7 mouse cellular contexts compared by ENCODE assay signal in genomic region chr14:121589097-121589725, GRCm38 (mm10).
DNase-seq lines count a peak whose midpoint lies in the region; ATAC-seq lines count a peak whose summit lies in the region.

No protein-coding gene starts in this region.

- H3K9ac ChIP-seq in hindbrain, embryonic 13.5 days: no peak overlapping the region

- 0 out of 2 replicates have a peak overlapping the region, but pooled peaks have one; percentile 8 for H3K27ac ChIP-seq in hindbrain, embryonic 13.5 days

- no peak overlapping the region for H3K4me2 ChIP-seq in hindbrain, embryonic 13.5 days

- H3K27me3 ChIP-seq in hindbrain, embryonic 13.5 days: no peaks in the 10 kb centered on the region

- no peaks in the 10 kb centered on the region for H3K9me3 ChIP-seq in hindbrain, embryonic 13.5 days

- peaks cover 24% of the 10 kb centered on the region for H3K4me1 ChIP-seq in hindbrain, embryonic 13.5 days (replicated peaks)

- 53% methylated on average over 10 of the region's 10 CpGs for WGBS in hindbrain, embryonic 13.5 days

- ATAC-seq in hindbrain, embryonic 13.5 days (ENCODE audit: low FRiP score): peak; percentile 34
- peak; percentile 74 for ATAC-seq in megakaryocyte-erythroid progenitor cell, adult 5-6 weeks (replicated peaks; ENCODE audit: low FRiP score, low TSS enrichment, poor library complexity, severe bottlenecking)

- no peak overlapping the region for H3K4me3 ChIP-seq in hindbrain, embryonic 13.5 days

- H3K36me3 ChIP-seq in hindbrain, embryonic 13.5 days: no peaks in the 10 kb centered on the region

- DNase-seq in R1 (ENCODE audit: low read depth, low spot score): peak; percentile 82
- DNase-seq in cerebellum, adult 9-10 months: peak; percentile 77
- DNase-seq in frontal cortex, postnatal 25 days (ENCODE audit: low spot score in 2 of 2): peak; percentile 45 to 63
- peak; percentile 60 to 70 for DNase-seq in layer of hippocampus, postnatal 36 days
- peak; percentile 61 for DNase-seq in right cerebral cortex, postnatal 25 days
